Mouse (Mus musculus) E14TG2a.4 (cell line): ENCODE data around the gene Gm9639.

Source experiments
- H3K27me3 ChIP-seq: 2 replicates; pipeline ENCODE4 v1.6.1; 2014; ENCODE audit warnings: low read length, control low read depth; ENCODE audit not compliant: insufficient read depth
- H3K36me3 ChIP-seq: 2 replicates; pipeline ENCODE4 v1.6.1; 2014; ENCODE audit warnings: low read length, control low read depth; ENCODE audit not compliant: insufficient read depth
- H3K4me1 ChIP-seq: replicated peaks from 2 replicates; pipeline ENCODE4 v1.6.1; 2014; ENCODE audit warnings: low read depth, low read length, control low read depth
- H3K4me3 ChIP-seq: replicated peaks from 2 replicates; pipeline ENCODE4 v1.5.1; 2014; ENCODE audit warnings: mild to moderate bottlenecking, low read length
- H3K9me3 ChIP-seq: 2 replicates; pipeline ENCODE4 v1.6.1; 2014; ENCODE audit warnings: low read length, control low read depth
- CTCF ChIP-seq: conservative IDR thresholded peaks from 2 replicates; pipeline ENCODE4 v1.5.1; 2014; ENCODE audit warnings: low read length
- NANOG ChIP-seq: IDR thresholded peaks from 2 replicates; pipeline ENCODE4 v1.6.1; 2014; ENCODE audit warnings: borderline replicate concordance, low read length, mixed read lengths
- POU5F1 ChIP-seq: IDR thresholded peaks from 2 replicates; pipeline ENCODE4 v1.6.1; 2014; ENCODE audit warnings: low read length, borderline replicate concordance

Gm9639 gene

GRCm38 (mm10) chr10:77794976-77795375, at the start of gene Gm9639:
TSS of gene Gm9639 (minus strand) at chr10:77795076.
- H3K4me1 ChIP-seq = peaks cover 30% of the 10 kb centered on the region
- no peaks in the 10 kb centered on the region for H3K36me3 ChIP-seq
- H3K9me3 ChIP-seq = no peaks in the 10 kb centered on the region
- TF ChIP-seq NANOG = no peak
- no peak within 1 kb of the TSS for H3K4me3 ChIP-seq
- H3K27me3 ChIP-seq = no peaks in the 10 kb centered on the region

- H3K9me3 ChIP-seq = peaks cover 16% of the 10 kb centered on the region; the same call in 1 of the 2 replicates
- H3K4me3 ChIP-seq = no peak overlapping the region
- no peaks in the 10 kb centered on the region for H3K27me3 ChIP-seq
- no peaks in the 10 kb centered on the region for H3K36me3 ChIP-seq
- 0 out of 2 replicates have a peak, but pooled peaks cover 5% of the 10 kb centered on the region for H3K4me1 ChIP-seq
- TF ChIP-seq CTCF (no peak), NANOG (no peak), POU5F1 (no peak)
Measured at GRCm38 (mm10) chr10:77839006-77839405, 44.1 kb upstream of the Gm9639 start.

- H3K4me1 ChIP-seq = 0 out of 2 replicates have a peak, but pooled peaks cover 5% of the 10 kb centered on the region
- TF ChIP-seq CTCF (no peak), NANOG (no peak), POU5F1 (no peak)
- H3K36me3 ChIP-seq = no peaks in the 10 kb centered on the region
- H3K4me3 ChIP-seq = peak within 1 kb of the TSS; percentile 62
- H3K27me3 ChIP-seq = no peaks in the 10 kb centered on the region
- H3K9me3 ChIP-seq = no peaks in the 10 kb centered on the region
Measured at GRCm38 (mm10) chr10:77835647-77836046, 40.8 kb upstream of the Gm9639 start, which contains the start of gene Krtap10-10. TSS of gene Krtap10-10 (plus strand) at chr10:77835947.

GRCm38 (mm10) chr10:77826951-77827350, 32.1 kb upstream of the Gm9639 start, which contains the start of gene Krtap10-4:
TSS of gene Krtap10-4 (minus strand) at chr10:77827095.
- TF ChIP-seq CTCF (no peak), NANOG (no peak), POU5F1 (no peak)

GRCm38 (mm10) chr10:77819203-77819602, 24.3 kb upstream of the Gm9639 start:
- H3K4me1 ChIP-seq = no peaks in the 10 kb centered on the region
- no peak overlapping the region for H3K4me3 ChIP-seq
- H3K36me3 ChIP-seq = no peaks in the 10 kb centered on the region
- no peaks in the 10 kb centered on the region for H3K27me3 ChIP-seq
- TF ChIP-seq CTCF (no peak), NANOG (no peak), POU5F1 (no peak)
- no peaks in the 10 kb centered on the region for H3K9me3 ChIP-seq

More at GRCm38 (mm10) chr10:77826951-77827350, 32.1 kb upstream of the Gm9639 start, which contains the start of gene Krtap10-4:
- Histone ChIP-seq H3K4me1 (no peaks in the 10 kb centered on the region), H3K9me3 (no peaks in the 10 kb centered on the region), H3K27me3 (no peaks in the 10 kb centered on the region), H3K36me3 (no peaks in the 10 kb centered on the region), H3K4me3 (no peak within 1 kb of the TSS)

GRCm38 (mm10) chr10:77818523-77818922, 23.6 kb upstream of the Gm9639 start:
- H3K36me3 ChIP-seq = no peaks in the 10 kb centered on the region
- H3K4me1 ChIP-seq = no peaks in the 10 kb centered on the region
- TF ChIP-seq CTCF (no peak), POU5F1 (no peak), NANOG (no peak)
- H3K9me3 ChIP-seq = no peaks in the 10 kb centered on the region
- H3K27me3 ChIP-seq = no peaks in the 10 kb centered on the region
- H3K4me3 ChIP-seq = no peak overlapping the region

- TF ChIP-seq NANOG (no peak), POU5F1 (no peak), CTCF (peak; percentile 90)
- H3K4me1 ChIP-seq = no peaks in the 10 kb centered on the region
- no peak overlapping the region for H3K4me3 ChIP-seq
- H3K36me3 ChIP-seq = no peaks in the 10 kb centered on the region
- peaks cover 5% of the 10 kb centered on the region for H3K9me3 ChIP-seq
- H3K27me3 ChIP-seq = no peaks in the 10 kb centered on the region
Measured at GRCm38 (mm10) chr10:77815514-77815913, 20.6 kb upstream of the Gm9639 start.

- no peak for TF ChIP-seq NANOG
- TF ChIP-seq CTCF = no peak
Measured at GRCm38 (mm10) chr10:77814382-77814781, 19.5 kb upstream of the Gm9639 start, which contains the start of gene Gm2696. TSS of gene Gm2696 (plus strand) at chr10:77814682.

GRCm38 (mm10) chr10:77811743-77812142, 16.9 kb upstream of the Gm9639 start, which contains the start of gene Gm9507:
TSS of gene Gm9507 (minus strand) at chr10:77811843.
- Histone ChIP-seq H3K36me3 (no peaks in the 10 kb centered on the region), H3K4me3 (no peak within 1 kb of the TSS), H3K27me3 (no peaks in the 10 kb centered on the region), H3K4me1 (no peaks in the 10 kb centered on the region), H3K9me3 (peaks cover 31% of the 10 kb centered on the region)
- TF ChIP-seq POU5F1 (no peak), CTCF (no peak), NANOG (no peak)

More at GRCm38 (mm10) chr10:77814382-77814781, 19.5 kb upstream of the Gm9639 start, which contains the start of gene Gm2696:
- Histone ChIP-seq H3K36me3 (no peaks in the 10 kb centered on the region), H3K4me1 (no peaks in the 10 kb centered on the region), H3K27me3 (no peaks in the 10 kb centered on the region), H3K9me3 (peaks cover 17% of the 10 kb centered on the region), H3K4me3 (no peak within 1 kb of the TSS)
